In genomic region chr3:38860683-38861082, GRCm38 (mm10) we compare ENCODE assay signal across 13 mouse cellular contexts. TPM values are rescaled to one million over a fixed set of nuclear protein-coding genes. Genes with fewer than 3 reads are reported as not detected.
DNase-seq lines count a peak whose midpoint lies in the region; ATAC-seq and TF ChIP-seq lines count a peak whose summit lies in the region.
"Had no signal": no experiment of that assay in that cellular context is flagged by ENCODE, and none has a peak within 500 bp of the region (broad histone marks: within the 10 kb centered on the region; RNA-seq: fewer than 3 reads in every experiment).

No protein-coding gene starts in this region.

- no peaks in the 10 kb centered on the region for H3K9me3 ChIP-seq in heart, postnatal 0 days (replicated peaks; ENCODE audit: control insufficient read depth, low read length)
- no peaks in the 10 kb centered on the region for H3K9me3 ChIP-seq in forebrain, postnatal 0 days (ENCODE audit: low read length)
- H3K9me3 ChIP-seq in stomach, postnatal 0 days (ENCODE audit: control insufficient read depth, low read length) = no peaks in the 10 kb centered on the region
- H3K9me3 ChIP-seq: limb, embryonic 12.5 days; neural tube, embryonic 15.5 days had no signal

- peaks cover 5% of the 10 kb centered on the region; the same call in 1 of the 2 replicates for H3K4me1 ChIP-seq in heart, postnatal 0 days (ENCODE audit: control insufficient read depth, insufficient read depth)
- H3K4me1 ChIP-seq in forebrain, postnatal 0 days (ENCODE audit: insufficient read depth) = no peaks in the 10 kb centered on the region
- no peaks in the 10 kb centered on the region for H3K4me1 ChIP-seq in stomach, postnatal 0 days (replicated peaks; ENCODE audit: control insufficient read depth, insufficient read depth)
- H3K4me1 ChIP-seq: limb, embryonic 12.5 days; neural tube, embryonic 15.5 days had no signal

- DNase-seq in heart, postnatal 0 days (ENCODE audit: low spot score) = peak; percentile 41
- no peak for DNase-seq in heart, postnatal 36 days
- DNase-seq in retina, postnatal 1 day = peak; percentile 34
- DNase-seq in retina, embryonic 14.5 days (ENCODE audit: low spot score) = no peak
- peak; percentile 57 for DNase-seq in forebrain, postnatal 0 days
- DNase-seq in stomach, postnatal 0 days (ENCODE audit: low spot score) = no peak
- no peak for DNase-seq in natural killer cell, adult 2 months (ENCODE audit: low spot score in 2 of 2)
- DNase-seq in urinary bladder, postnatal 14 days (ENCODE audit: low spot score) = no peak
- DNase-seq: adrenal gland, adult 2 months; cerebellum, postnatal 10 days; thymus, adult 18-20 months had no signal

- no peak; the same call in 1 of the 2 replicates for TF ChIP-seq CTCF in heart, postnatal 0 days (IDR thresholded peaks at IDR 0.05; ENCODE audit: low read depth)
- peak; percentile 49 for TF ChIP-seq CTCF in forebrain, postnatal 0 days (IDR thresholded peaks at IDR 0.05; ENCODE audit: low read depth)
- TF ChIP-seq CTCF in stomach, postnatal 0 days (IDR thresholded peaks at IDR 0.05; ENCODE audit: low read depth) = peak; percentile 55

- ATAC-seq in heart, postnatal 0 days (ENCODE audit: insufficient read depth, low read depth) = no peak
- peak; percentile 32; the same call in 1 of the 2 replicates for ATAC-seq in forebrain, postnatal 0 days
- ATAC-seq in stomach, postnatal 0 days (ENCODE audit: low FRiP score, low TSS enrichment) = no peak

- H3K27me3 ChIP-seq in heart, postnatal 0 days (ENCODE audit: control insufficient read depth, insufficient read depth, low read length) = no peaks in the 10 kb centered on the region
- H3K27me3 ChIP-seq in forebrain, postnatal 0 days (ENCODE audit: insufficient read depth, low read length) = no peaks in the 10 kb centered on the region
- H3K27me3 ChIP-seq in stomach, postnatal 0 days (ENCODE audit: control insufficient read depth, insufficient read depth, low read length) = no peaks in the 10 kb centered on the region
- H3K27me3 ChIP-seq: limb, embryonic 12.5 days; neural tube, embryonic 15.5 days had no signal

- intact Hi-C loops in heart, postnatal 36 days (cut with DNase I) = no loop called here

- H3K27ac ChIP-seq in heart, postnatal 0 days (ENCODE audit: low read depth) = no peak overlapping the region
- no peak overlapping the region for H3K27ac ChIP-seq in forebrain, postnatal 0 days (ENCODE audit: low read depth, low read length)
- no peak overlapping the region for H3K27ac ChIP-seq in stomach, postnatal 0 days (replicated peaks)
- H3K27ac ChIP-seq: limb, embryonic 12.5 days; neural tube, embryonic 15.5 days had no signal

- no peak overlapping the region for H3K4me3 ChIP-seq in heart, postnatal 0 days (ENCODE audit: low read depth, low read length)
- no peak overlapping the region for H3K4me3 ChIP-seq in forebrain, postnatal 0 days (ENCODE audit: low read depth, low read length)
- H3K4me3 ChIP-seq in stomach, postnatal 0 days (ENCODE audit: low read depth, low read length) = no peak overlapping the region
- H3K4me3 ChIP-seq: limb, embryonic 12.5 days; neural tube, embryonic 15.5 days had no signal

- no peaks in the 10 kb centered on the region for H3K36me3 ChIP-seq in heart, postnatal 0 days (replicated peaks; ENCODE audit: control insufficient read depth, insufficient read depth, low read length)
- no peaks in the 10 kb centered on the region for H3K36me3 ChIP-seq in forebrain, postnatal 0 days (ENCODE audit: insufficient read depth)
- H3K36me3 ChIP-seq in stomach, postnatal 0 days (ENCODE audit: control insufficient read depth, insufficient read depth, low read length) = no peaks in the 10 kb centered on the region
- H3K36me3 ChIP-seq: limb, embryonic 12.5 days; neural tube, embryonic 15.5 days had no signal

- H3K9ac ChIP-seq in heart, postnatal 0 days (replicated peaks; ENCODE audit: low read depth, low read length) = no peak overlapping the region
- H3K9ac ChIP-seq in forebrain, postnatal 0 days = no peak overlapping the region
- no peak overlapping the region for H3K9ac ChIP-seq in stomach, postnatal 0 days (ENCODE audit: low read length)
- H3K9ac ChIP-seq: limb, embryonic 12.5 days; neural tube, embryonic 15.5 days had no signal

- H3K4me2 ChIP-seq in heart, postnatal 0 days (ENCODE audit: low read depth, low read length) = no peak overlapping the region
- H3K4me2 ChIP-seq in forebrain, postnatal 0 days (ENCODE audit: low read depth) = no peak overlapping the region
- H3K4me2 ChIP-seq in stomach, postnatal 0 days (replicated peaks; ENCODE audit: low read depth) = no peak overlapping the region
- H3K4me2 ChIP-seq: limb, embryonic 12.5 days; neural tube, embryonic 15.5 days had no signal

- no peak for TF ChIP-seq EP300 in heart, postnatal 0 days (IDR thresholded peaks at IDR 0.05; ENCODE audit: low read depth)
- no peak for TF ChIP-seq EP300 in stomach, postnatal 0 days (optimal IDR thresholded peaks at IDR 0.05)

- WGBS in heart, postnatal 0 days = 31% methylated on average over 5 of the region's 5 CpGs
- 24% methylated on average over 5 of the region's 5 CpGs for WGBS in forebrain, postnatal 0 days
- WGBS in stomach, postnatal 0 days = 36% methylated on average over 5 of the region's 5 CpGs

RNA-seq across cellular contexts. Expression of gene Fat4, which starts 26.1 kb away (rescaled TPM):
- total RNA-seq in heart, postnatal 0 days (2014; rRNA removed; ENCODE audit: low replicate concordance) = 14.0 and 16.1 TPM in 2 replicates
- 0.97 and 1.0 TPM in 2 replicates for polyA plus RNA-seq in heart, postnatal 0 days (2015; fragmentation: Nextera tagmentation; extraction: Ambion mirVana)
- 1 to 10 TPM; 6.3 to 7.0 TPM for total RNA-seq in heart, postnatal 36 days (2021)
- total RNA-seq in forebrain, postnatal 0 days (2014; rRNA removed) = 49.6 and 62.6 TPM in 2 replicates
- 3.2 and 4.3 TPM in 2 replicates for polyA plus RNA-seq in forebrain, postnatal 0 days (2015; fragmentation: Nextera tagmentation; extraction: Ambion mirVana)
- polyA plus RNA-seq in stomach, postnatal 0 days (2015; fragmentation: Nextera tagmentation; extraction: Ambion mirVana) = 2.4 and 2.6 TPM in 2 replicates

Comparison
In these comparisons a context has a peak if more than half of its experiments do, and no peak if none do; other contexts are left out.
1. DNase-seq: peak in heart, postnatal 0 days (single experiment), retina, postnatal 1 day (single experiment) and forebrain, postnatal 0 days (single experiment); none in heart, postnatal 36 days (0 of 2), retina, embryonic 14.5 days (single experiment), stomach, postnatal 0 days (single experiment), natural killer cell, adult 2 months (0 of 2) and urinary bladder, postnatal 14 days (single experiment).